Mouse (Mus musculus) MEL (cell line): ENCODE measurements around the gene Creb3l1. TPM values are rescaled to one million over a fixed set of nuclear protein-coding genes. Genes with fewer than 3 reads are reported as not detected.
A peak's percentile ranks its signal among the peaks of the same experiment; 100 is the strongest.

Experiments used
- DNase-seq: peaks from one replicate; pipeline ENCODE4 v3.0.0; 2011; ENCODE audit warnings: low read depth, low spot score
- H3K27ac ChIP-seq: 2 replicates; pipeline ENCODE4 v1.5.1; 2012; ENCODE audit warnings: low read depth, mild to moderate bottlenecking, control low read depth, low read length, moderate library complexity; ENCODE audit not compliant: control insufficient read depth
- H3K27me3 ChIP-seq, 2 experiments: fragments of 150-350 bp in 1 of 2; sonication (generic) in 1 of 2; 2 replicates each; pipeline ENCODE4 v1.6.1; 2012; ENCODE audit warnings: low read length in 2 of 2, mild to moderate bottlenecking in 2 of 2, improper control_type of control experiment in 1 of 2, moderate library complexity in 1 of 2; ENCODE audit not compliant: insufficient read depth in 2 of 2, control insufficient read depth in 1 of 2
- H3K36me3 ChIP-seq, 2 experiments: 2 replicates each; pipeline ENCODE4 v1.6.1; 2012 to 2014; ENCODE audit warnings: low read length in 2 of 2, improper control_type of control experiment in 1 of 2, inconsistent platforms in 1 of 2, mild to moderate bottlenecking in 1 of 2; ENCODE audit not compliant: insufficient read depth in 2 of 2, control insufficient read depth in 1 of 2
- H3K4me1 ChIP-seq, 2 experiments: fragments of 150-350 bp in 1 of 2; sonication (generic) in 1 of 2; 2 replicates each; pipeline ENCODE4 v1.6.1; 2012; ENCODE audit warnings: low read length in 2 of 2, improper control_type of control experiment in 1 of 2, mild to moderate bottlenecking in 1 of 2; ENCODE audit not compliant: insufficient read depth in 2 of 2, control insufficient read depth in 1 of 2
- H3K4me3 ChIP-seq, 2 experiments: fragments of 150-350 bp in 1 of 2; sonication (generic) in 1 of 2; 2 replicates each; pipeline ENCODE4 v1.5.1; 2012; ENCODE audit warnings: low read depth in 2 of 2, low read length in 2 of 2, mild to moderate bottlenecking in 2 of 2, moderate library complexity in 2 of 2, control low read depth in 1 of 2, improper control_type of control experiment in 1 of 2; ENCODE audit not compliant: control insufficient read depth in 1 of 2, insufficient read depth in 1 of 2
- H3K79me2 ChIP-seq: 2 replicates; pipeline ENCODE4 v1.6.1; 2012; ENCODE audit warnings: mild to moderate bottlenecking, low read length, moderate library complexity; ENCODE audit not compliant: control insufficient read depth, poor library complexity, insufficient read depth
- H3K9ac ChIP-seq: 2 replicates; pipeline ENCODE4 v1.6.1; 2012; ENCODE audit warnings: low read depth, mild to moderate bottlenecking, control low read depth, low read length, moderate library complexity; ENCODE audit not compliant: control insufficient read depth, poor library complexity, severe bottlenecking
- H3K9me3 ChIP-seq: fragments of 150-350 bp; sonication (generic); replicated peaks from 2 replicates; pipeline ENCODE4 v1.6.1; 2012; ENCODE audit warnings: mild to moderate bottlenecking, low read length, improper control_type of control experiment, moderate library complexity; ENCODE audit not compliant: insufficient read depth
- BHLHE40 ChIP-seq: IDR thresholded peaks from 2 replicates; pipeline ENCODE4 v1.6.1; 2012; ENCODE audit warnings: low read depth, mild to moderate bottlenecking, inconsistent platforms, low read length, improper control_type of control experiment, borderline replicate concordance
- CHD1 ChIP-seq: IDR thresholded peaks from 2 replicates; pipeline ENCODE4 v1.6.1; 2012; ENCODE audit warnings: low read depth, mild to moderate bottlenecking, inconsistent platforms, low read length, improper control_type of control experiment
- CHD2 ChIP-seq: IDR thresholded peaks from 2 replicates; pipeline ENCODE4 v1.6.1; 2011; ENCODE audit warnings: low read length, improper control_type of control experiment
- CTCF ChIP-seq, 3 experiments: IDR thresholded peaks in 2 of 3; conservative IDR thresholded peaks in 1 of 3; 2 replicates each; pipeline ENCODE4 v1.5.1; 2011 to 2012; ENCODE audit warnings: low read length in 3 of 3, low read depth in 2 of 3, mild to moderate bottlenecking in 2 of 3, improper control_type of control experiment in 1 of 3, inconsistent platforms in 1 of 3, mixed read lengths in 1 of 3, moderate library complexity in 1 of 3; ENCODE audit not compliant: control insufficient read depth in 1 of 3, insufficient read depth in 1 of 3, poor library complexity in 1 of 3, severe bottlenecking in 1 of 3
- ELF1 ChIP-seq: IDR thresholded peaks from 2 replicates; pipeline ENCODE4 v1.6.1; 2014; ENCODE audit warnings: low read depth, mild to moderate bottlenecking, inconsistent platforms, low read length, improper control_type of control experiment, moderate library complexity
- EP300 ChIP-seq, 2 experiments: IDR thresholded peaks; 2 replicates each; pipeline ENCODE4 v1.6.1; 2011; ENCODE audit warnings: improper control_type of control experiment in 2 of 2, low read length in 2 of 2, low read depth in 1 of 2, mild to moderate bottlenecking in 1 of 2
- ETS1 ChIP-seq: IDR thresholded peaks from 2 replicates; pipeline ENCODE4 v1.6.1; 2012; ENCODE audit warnings: low read depth, mild to moderate bottlenecking, inconsistent platforms, low read length, improper control_type of control experiment, moderate library complexity
- GABPA ChIP-seq: IDR thresholded peaks from 2 replicates; pipeline ENCODE4 v1.6.1; 2012; ENCODE audit warnings: low read depth, mild to moderate bottlenecking, inconsistent platforms, low read length, improper control_type of control experiment, moderate library complexity
- GATA1 ChIP-seq: IDR thresholded peaks from 2 replicates; pipeline ENCODE4 v1.6.1; 2011; ENCODE audit warnings: low read depth, low read length, improper control_type of control experiment
- HCFC1 ChIP-seq: IDR thresholded peaks from 2 replicates; pipeline ENCODE4 v1.6.1; 2012; ENCODE audit warnings: low read depth, mild to moderate bottlenecking, inconsistent platforms, low read length, improper control_type of control experiment, moderate library complexity
- JUND ChIP-seq: IDR thresholded peaks from 2 replicates; pipeline ENCODE4 v1.6.1; 2011; ENCODE audit warnings: low read depth, mild to moderate bottlenecking, improper control_type of control experiment, low read length
- KAT2A ChIP-seq: conservative IDR thresholded peaks from 2 replicates; pipeline ENCODE4 v1.6.1; 2012; ENCODE audit warnings: low read depth, low read length, improper control_type of control experiment, inconsistent platforms
- MAX ChIP-seq: IDR thresholded peaks from 2 replicates; pipeline ENCODE4 v1.6.1; 2011; ENCODE audit warnings: low read length, improper control_type of control experiment
- MAZ ChIP-seq: IDR thresholded peaks from 2 replicates; pipeline ENCODE4 v1.6.1; 2012; ENCODE audit warnings: low read depth, mild to moderate bottlenecking, inconsistent platforms, low read length, improper control_type of control experiment
- MEF2A ChIP-seq: IDR thresholded peaks from 2 replicates; pipeline ENCODE4 v1.6.1; 2014; ENCODE audit warnings: low read depth, mild to moderate bottlenecking, inconsistent platforms, low read length, improper control_type of control experiment; ENCODE audit not compliant: poor library complexity, insufficient replicate concordance, severe bottlenecking; ENCODE audit errors: extremely low read depth
- MYC ChIP-seq: IDR thresholded peaks from 2 replicates; pipeline ENCODE4 v1.6.1; 2011; ENCODE audit warnings: low read depth, mild to moderate bottlenecking, low read length, improper control_type of control experiment, moderate library complexity
- NELFE ChIP-seq: IDR thresholded peaks from 2 replicates; pipeline ENCODE4 v1.6.1; 2011; ENCODE audit warnings: low read depth, low read length, improper control_type of control experiment
- NRF1 ChIP-seq: IDR thresholded peaks from 2 replicates; pipeline ENCODE4 v1.6.1; 2014; ENCODE audit warnings: low read depth, mild to moderate bottlenecking, inconsistent platforms, low read length, improper control_type of control experiment, moderate library complexity; ENCODE audit not compliant: poor library complexity, insufficient read depth, severe bottlenecking
- POLR2A ChIP-seq, 2 experiments: IDR thresholded peaks; 2 replicates each; pipeline ENCODE4 v1.6.1; 2011 to 2012; ENCODE audit warnings: low read length in 2 of 2, mild to moderate bottlenecking in 2 of 2, control low read depth in 1 of 2, improper control_type of control experiment in 1 of 2, low read depth in 1 of 2, moderate library complexity in 1 of 2; ENCODE audit not compliant: control insufficient read depth in 1 of 2, insufficient read depth in 1 of 2, poor library complexity in 1 of 2
- POLR2AphosphoS2 ChIP-seq: IDR thresholded peaks from 2 replicates; pipeline ENCODE4 v1.6.1; 2011; ENCODE audit warnings: low read length, improper control_type of control experiment
- POLR2AphosphoS5 ChIP-seq: IDR thresholded peaks from 2 replicates; pipeline ENCODE4 v1.6.1; 2012; ENCODE audit warnings: low read depth, borderline replicate concordance, mild to moderate bottlenecking, inconsistent platforms, low read length, moderate library complexity, mixed read lengths
- RCOR1 ChIP-seq: IDR thresholded peaks from 2 replicates; pipeline ENCODE4 v1.6.1; 2012; ENCODE audit warnings: low read depth, mild to moderate bottlenecking, inconsistent platforms, low read length, improper control_type of control experiment
- SIN3A ChIP-seq: IDR thresholded peaks from 2 replicates; pipeline ENCODE4 v1.6.1; 2012; ENCODE audit warnings: low read length, improper control_type of control experiment, inconsistent platforms
- SMC3 ChIP-seq: IDR thresholded peaks from 2 replicates; pipeline ENCODE4 v1.6.1; 2011; ENCODE audit warnings: low read depth, low read length, improper control_type of control experiment
- TAL1 ChIP-seq: IDR thresholded peaks from 2 replicates; pipeline ENCODE4 v1.6.1; 2012; ENCODE audit warnings: mild to moderate bottlenecking, inconsistent platforms, low read length, moderate library complexity, mixed read lengths
- TBP ChIP-seq: IDR thresholded peaks from 2 replicates; pipeline ENCODE4 v1.8.0; 2011; ENCODE audit warnings: low read depth, low read length, improper control_type of control experiment
- UBTF ChIP-seq: IDR thresholded peaks from 2 replicates; pipeline ENCODE4 v1.6.1; 2012; ENCODE audit warnings: low read depth, mild to moderate bottlenecking, inconsistent platforms, low read length, improper control_type of control experiment, moderate library complexity, borderline replicate concordance; ENCODE audit not compliant: insufficient read depth
- ZC3H11A ChIP-seq: IDR thresholded peaks from 2 replicates; pipeline ENCODE4 v1.6.1; 2012; ENCODE audit warnings: low read depth, mild to moderate bottlenecking, inconsistent platforms, low read length, improper control_type of control experiment
- ZKSCAN1 ChIP-seq: IDR thresholded peaks from 2 replicates; pipeline ENCODE4 v1.6.1; 2012; ENCODE audit warnings: low read depth, mild to moderate bottlenecking, inconsistent platforms, low read length, improper control_type of control experiment, moderate library complexity
- ZMIZ1 ChIP-seq: IDR thresholded peaks from 2 replicates; pipeline ENCODE4 v1.6.1; 2012; ENCODE audit warnings: low read depth, mild to moderate bottlenecking, inconsistent platforms, low read length, improper control_type of control experiment, moderate library complexity
- ZNF384 ChIP-seq: IDR thresholded peaks from 2 replicates; pipeline ENCODE4 v1.6.1; 2012; ENCODE audit warnings: low read depth, mild to moderate bottlenecking, inconsistent platforms, low read length, improper control_type of control experiment
- polyA plus RNA-seq, 2 experiments: library from polyadenylated mRNA; stranded (reverse) in 1 of 2; unstranded in 1 of 2; fragments of >175 nt in 1 of 2; fragments of >200 nt in 1 of 2; gene quantifications; 2 replicates each; pipeline versions ENCODE4 v1.2.1 to v1.2.4; 2012; ENCODE audit warnings: low replicate concordance in 2 of 2, low read depth in 1 of 2; ENCODE audit not compliant: insufficient read length in 2 of 2, insufficient read depth in 1 of 2, missing spikeins in 1 of 2
- total RNA-seq: library from RNA; depleted of rRNA; stranded (reverse); fragments of 300-350 nt; gene quantifications from 2 replicates; pipeline ENCODE4 v1.2.3, GENCODE M21; 2012

The Creb3l1 gene
- total and polyA plus RNA-seq, 3 experiments = 0.12 to 9.1 TPM; not detected in 1

- Histone ChIP-seq H3K79me2 (no peaks in the 10 kb centered on the region; the same call in 1 of the 2 replicates), H3K27ac (peak overlapping the region; percentile 48), H3K36me3 (peaks cover 0 to 3% of the 10 kb centered on the region in 2 experiments; a peak in 2 of 4 replicates), H3K9me3 (no peaks in the 10 kb centered on the region), H3K27me3 (no peaks in the 10 kb centered on the region), H3K9ac (peak overlapping the region; percentile 24)
- DNase-seq = peak; percentile 61
- TF ChIP-seq ZMIZ1 (no peak), UBTF (no peak), MAX (no peak), NELFE (no peak), GATA1 (no peak), SIN3A (0 out of 2 replicates have a peak, but pooled peaks have one; percentile 7), ZNF384 (no peak), CHD1 (no peak), ETS1 (no peak), NRF1 (no peak), HCFC1 (no peak), TBP (peak; percentile 62; the same call in 1 of the 2 replicates), SMC3 (no peak)
- TF ChIP-seq, all 39 proteins: peak for 2
- peak overlapping the region; percentile 5 to 48; a peak in 3 of 4 replicates for H3K4me3 ChIP-seq
- peaks cover 4 to 16% of the 10 kb centered on the region in 2 experiments; a peak in 3 of 4 replicates for H3K4me1 ChIP-seq
Measured at GRCm38 (mm10) chr2:91984906-91985525, 39.3 kb downstream of the Creb3l1 start.

DNA sequence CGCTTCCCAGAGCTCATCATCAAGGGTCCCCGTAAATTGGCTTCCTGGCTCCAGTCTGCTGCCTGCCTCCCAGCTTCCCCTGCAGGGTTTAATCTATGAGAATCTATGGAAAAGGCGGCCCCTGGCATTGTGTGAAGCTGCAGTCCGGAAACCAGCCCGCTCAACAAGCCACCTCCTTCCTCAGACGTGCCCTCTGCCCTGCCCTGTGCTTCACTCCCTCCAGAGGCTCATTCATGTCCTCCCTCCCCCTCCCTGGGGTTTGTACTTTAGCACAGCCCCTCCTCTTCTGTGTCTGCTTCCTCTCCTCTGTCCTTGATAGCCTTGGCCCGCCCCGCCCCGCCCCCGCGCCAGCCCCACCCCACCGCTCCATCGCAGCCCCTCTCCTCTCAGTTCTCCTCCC is 39.9 kb downstream of the Creb3l1 start:
- Histone ChIP-seq H3K27me3 (no peaks in the 10 kb centered on the region), H3K4me1 (peaks cover 4 to 16% of the 10 kb centered on the region in 2 experiments; a peak in 3 of 4 replicates), H3K27ac (peak overlapping the region; percentile 26), H3K9ac (peak overlapping the region; percentile 54), H3K9me3 (no peaks in the 10 kb centered on the region), H3K36me3 (peaks cover 0 to 3% of the 10 kb centered on the region in 2 experiments; a peak in 2 of 4 replicates), H3K79me2 (no peaks in the 10 kb centered on the region; the same call in 1 of the 2 replicates), H3K4me3 (peak overlapping the region; percentile 34 to 40)
- peak; percentile 95 for DNase-seq
- no peak for TF ChIP-seq EP300 (IDR thresholded peaks at IDR 0.05; ENCODE audit: low read depth in 1 of 2, low read length in 2 of 2)
- TF ChIP-seq ZKSCAN1 = no peak
- TF ChIP-seq NELFE = peak; percentile 45
- TF ChIP-seq JUND = no peak
- no peak for TF ChIP-seq POLR2AphosphoS5
- peak; percentile 91 for TF ChIP-seq MAZ
- no peak for TF ChIP-seq GABPA
- no peak for TF ChIP-seq UBTF
- no peak for TF ChIP-seq POLR2AphosphoS2
- TF ChIP-seq BHLHE40 = no peak
- no peak for TF ChIP-seq CTCF (IDR thresholded peaks at IDR 0.05 in 2 of 3, conservative IDR thresholded peaks at IDR 0.05 in 1 of 3; ENCODE audit: control insufficient read depth in 1 of 3, insufficient read depth in 1 of 3, low read depth in 2 of 3, low read length in 3 of 3, poor library complexity in 1 of 3, severe bottlenecking in 1 of 3)
- no peak for TF ChIP-seq KAT2A
- TF ChIP-seq HCFC1 = no peak; the same call in 1 of the 2 replicates
- TF ChIP-seq ELF1 = no peak
- TF ChIP-seq MEF2A = no peak
- peak; percentile 48 to 62; a peak in 3 of 4 replicates for TF ChIP-seq POLR2A (IDR thresholded peaks at IDR 0.05; ENCODE audit: control insufficient read depth in 1 of 2, insufficient read depth in 1 of 2, low read depth in 1 of 2, low read length in 2 of 2, poor library complexity in 1 of 2)
- no peak for TF ChIP-seq CHD2
- TF ChIP-seq TAL1 = no peak
- TF ChIP-seq MYC = no peak
- no peak for TF ChIP-seq ZNF384
- no peak for TF ChIP-seq RCOR1
- TF ChIP-seq ZC3H11A = no peak
